Mouse (Mus musculus): ENCODE results near the gene Gm49366.
"Not testable (repeated sequence)": the region's sequence is repeated elsewhere in the genome, so short reads cannot be mapped to it uniquely, and the experiment has no call there.

The Gm49366 gene

DNA sequence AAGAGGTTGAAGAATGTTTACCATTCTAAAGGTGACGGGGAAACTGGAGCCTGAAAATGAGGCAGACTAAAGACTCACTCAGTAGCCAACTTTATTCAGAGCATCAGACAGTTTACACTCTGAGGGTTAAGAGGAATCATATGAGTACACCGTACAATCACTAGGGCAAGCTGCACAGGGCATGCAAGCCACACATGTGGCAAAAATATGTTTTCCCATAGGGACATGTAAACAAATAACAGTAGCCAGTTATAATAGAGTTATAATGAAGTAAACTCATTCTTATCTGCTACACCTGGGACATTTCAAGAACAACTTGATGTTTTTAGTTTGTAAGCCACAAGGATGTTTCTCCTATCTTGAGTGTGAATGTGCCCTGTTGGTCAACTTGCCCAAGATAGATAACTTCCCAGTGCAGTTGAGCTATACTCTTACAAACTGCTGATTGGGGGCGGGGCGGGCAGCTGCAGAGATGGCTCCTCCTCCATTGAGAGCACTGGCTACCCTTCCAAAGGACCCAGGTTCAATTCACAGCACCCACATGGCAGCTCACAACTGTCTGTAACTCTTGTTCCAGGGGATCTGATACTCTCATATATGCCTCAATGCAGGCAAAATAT lies 38.7 kb downstream of the Gm49366 start:
- in situ Hi-C loops (cut with MseI, MboI) = no loop called here

DNA sequence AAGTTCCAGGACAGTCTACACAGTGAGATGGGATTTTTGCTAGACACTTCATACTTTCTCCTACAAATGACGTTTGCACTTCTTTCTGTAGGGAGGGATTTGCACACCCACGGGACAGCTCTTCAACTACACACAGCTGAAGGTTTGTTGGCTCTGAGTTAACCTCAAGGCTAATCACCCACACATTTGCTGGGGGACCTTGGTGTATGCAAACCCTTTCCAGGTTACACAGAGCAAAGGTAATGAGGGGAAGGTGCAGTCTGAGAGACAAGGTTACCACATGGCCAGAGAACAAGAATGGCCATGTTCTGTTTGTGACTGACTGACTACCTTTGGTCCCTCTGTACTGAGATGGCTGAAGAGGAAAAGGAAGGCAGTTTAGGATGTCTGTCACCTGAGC lies 45.1 kb downstream of the Gm49366 start:
- in situ Hi-C loops (cut with MseI, MboI) = no loop called here

DNA sequence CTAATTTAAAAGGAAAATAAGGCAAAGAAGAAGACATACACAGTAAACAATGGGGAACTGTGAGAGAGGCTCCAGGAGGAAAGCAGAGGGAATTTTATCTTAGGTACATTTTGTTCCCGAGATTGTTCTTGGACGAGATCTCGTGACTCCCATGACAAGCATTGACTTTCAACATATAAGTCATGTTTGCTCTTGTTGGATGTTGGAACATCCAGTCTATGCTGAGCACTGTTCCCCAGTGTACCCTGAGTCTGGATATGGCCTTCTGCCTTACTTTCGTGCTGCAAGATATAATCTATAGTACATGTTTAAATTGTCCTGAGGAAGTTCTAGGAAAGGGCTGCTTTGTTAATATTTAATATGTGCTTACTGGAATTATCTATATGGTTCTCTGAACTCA lies 45.8 kb downstream of the Gm49366 start:
- in situ Hi-C loops (cut with MseI, MboI) = no loop called here

DNA sequence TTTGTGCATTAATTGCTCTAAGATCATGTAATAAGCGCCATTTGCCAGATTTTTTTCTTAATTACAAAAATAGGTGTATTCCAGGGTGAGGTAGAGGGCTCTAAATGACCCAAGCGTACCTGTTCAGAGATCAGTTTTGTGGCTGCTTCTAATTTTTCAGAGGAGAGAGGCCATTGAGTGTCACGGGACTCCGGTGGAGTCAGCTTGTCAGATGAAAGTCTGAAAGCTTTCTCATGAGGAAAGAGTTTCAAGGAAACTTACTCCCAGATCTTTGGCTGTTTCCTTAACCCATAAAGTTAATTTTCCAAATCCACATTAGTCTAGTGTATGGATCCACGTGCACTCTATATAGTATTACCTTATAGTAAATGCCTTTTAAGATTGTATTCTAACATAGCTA lies 55.9 kb downstream of the Gm49366 start:
- in situ Hi-C loops (cut with MseI, MboI) = not testable (repeated sequence)

DNA sequence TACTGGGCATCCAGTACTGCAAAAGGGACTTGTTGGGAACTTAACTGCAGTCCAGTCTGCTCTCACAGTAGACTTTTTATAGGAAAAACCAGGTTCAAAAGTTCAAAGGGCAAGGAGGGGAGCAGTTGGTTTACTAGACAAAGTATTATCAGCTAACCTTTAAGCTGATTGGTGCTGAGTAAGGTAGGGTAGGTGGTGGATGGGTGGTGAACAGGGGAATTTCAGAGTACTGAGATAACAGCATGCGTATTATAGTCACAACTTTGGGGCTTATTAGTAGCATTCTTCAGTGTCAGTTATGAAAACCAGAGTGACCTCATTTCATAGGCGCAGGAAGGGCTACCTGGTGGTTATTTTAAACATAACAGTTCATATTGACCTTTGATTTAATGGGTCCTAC lies 60.9 kb downstream of the Gm49366 start:
- in situ Hi-C loops (cut with MseI, MboI) = no loop called here

DNA sequence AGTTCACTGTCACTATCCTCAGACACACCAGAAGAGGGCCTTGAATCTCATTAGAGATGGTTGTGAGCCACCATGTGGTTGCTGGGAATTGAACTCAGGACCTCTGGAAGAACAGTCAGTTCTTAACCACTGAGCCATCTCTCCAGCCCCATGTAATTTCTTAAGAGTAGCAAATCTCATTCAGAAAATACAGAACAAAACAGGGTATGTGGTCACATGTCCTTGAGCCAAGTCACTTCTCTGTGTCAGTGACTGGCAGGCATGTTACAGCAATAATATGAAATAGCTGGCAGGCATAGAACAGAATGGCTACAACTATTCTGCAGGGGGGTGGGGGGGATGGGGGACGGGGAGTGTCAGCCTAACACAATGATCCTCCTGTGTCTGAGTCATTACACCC lies 61.3 kb downstream of the Gm49366 start:
- in situ Hi-C loops (cut with MseI, MboI) = no loop called here

DNA sequence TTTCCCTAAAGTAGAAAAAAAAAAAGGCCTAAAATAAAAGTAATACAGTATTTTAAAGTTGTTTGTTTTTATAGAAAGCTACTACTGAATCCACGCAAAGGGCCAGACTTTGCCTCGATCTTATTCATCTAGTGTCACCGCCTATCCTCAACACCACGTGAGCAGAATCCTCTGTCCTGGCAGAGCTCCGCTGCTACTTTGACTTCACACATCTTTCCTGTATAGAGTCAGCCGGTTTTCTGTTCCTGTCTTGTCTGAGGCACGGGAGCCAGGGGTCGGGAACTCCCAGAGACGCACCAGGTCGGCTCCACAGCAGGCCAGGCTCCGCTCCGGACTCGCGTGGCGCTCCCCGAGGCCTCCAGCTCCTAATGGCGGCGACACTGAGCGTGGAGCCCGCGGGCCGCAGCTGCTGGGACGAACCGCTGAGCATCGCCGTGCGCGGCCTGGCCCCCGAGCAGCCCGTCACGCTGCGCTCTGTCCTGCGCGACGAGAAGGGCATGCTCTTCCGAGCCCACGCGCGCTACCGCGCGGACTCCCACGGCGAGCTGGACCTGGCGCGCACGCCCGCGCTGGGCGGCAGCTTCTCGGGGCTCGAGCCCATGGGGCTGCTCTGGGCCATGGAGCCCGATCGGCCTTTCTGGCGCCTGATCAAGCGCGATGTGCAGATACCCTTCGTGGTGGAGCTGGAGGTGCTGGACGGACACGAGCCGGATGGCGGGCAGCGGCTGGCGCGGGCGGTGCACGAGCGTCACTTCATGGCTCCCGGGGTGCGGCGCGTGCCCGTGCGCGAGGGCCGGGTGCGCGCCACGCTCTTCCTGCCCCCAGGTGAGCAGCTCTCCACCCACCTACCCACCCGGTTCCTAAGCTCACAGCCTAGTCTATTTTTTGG lies 62.1 kb downstream of the Gm49366 start, which contains the start of gene Acot6:
Gene Acot6 (plus strand): TSS at position 51 of the 889 bp plus-strand sequence.
- in situ Hi-C loops (cut with MseI, MboI) = not testable (repeated sequence)

DNA sequence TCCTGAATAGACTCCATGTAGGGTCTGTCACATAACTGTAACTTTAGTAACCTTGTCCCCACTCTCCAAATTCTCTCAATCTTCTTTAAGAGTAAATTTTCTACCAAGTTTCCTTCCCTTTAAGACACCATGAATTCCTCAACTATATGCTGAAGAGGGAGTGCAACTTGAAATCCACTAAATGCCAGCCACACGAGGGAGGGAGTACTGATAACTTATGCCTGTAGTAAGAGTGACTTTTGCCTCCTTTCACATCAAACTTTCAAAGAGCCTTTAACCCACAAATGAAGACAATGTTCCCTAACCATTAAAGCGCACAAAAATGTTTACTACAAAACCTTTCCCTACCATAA lies 62.7 kb downstream of the Gm49366 start:
- in situ Hi-C loops (cut with MseI, MboI) = no loop called here

DNA sequence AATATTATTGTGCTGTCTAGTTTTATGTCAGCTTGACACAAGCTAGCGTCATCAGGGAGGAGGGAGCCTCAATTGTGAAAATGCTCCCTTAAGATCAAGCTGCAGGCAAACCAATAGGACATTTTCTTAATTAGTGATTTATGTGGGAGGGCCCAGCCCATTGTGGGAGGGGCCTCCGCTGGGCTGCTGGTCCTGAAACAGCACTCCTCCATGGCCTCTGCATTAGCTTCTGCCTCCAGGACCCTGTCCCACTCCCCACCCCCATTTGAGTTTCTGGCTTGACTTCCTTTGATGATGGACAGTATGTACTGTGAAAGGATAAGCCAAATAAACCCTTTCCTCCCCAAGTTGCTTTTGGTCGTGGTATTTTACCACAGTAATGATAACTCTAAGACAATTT lies 68.3 kb downstream of the Gm49366 start:
- in situ Hi-C loops (cut with MseI, MboI) = no loop called here

DNA sequence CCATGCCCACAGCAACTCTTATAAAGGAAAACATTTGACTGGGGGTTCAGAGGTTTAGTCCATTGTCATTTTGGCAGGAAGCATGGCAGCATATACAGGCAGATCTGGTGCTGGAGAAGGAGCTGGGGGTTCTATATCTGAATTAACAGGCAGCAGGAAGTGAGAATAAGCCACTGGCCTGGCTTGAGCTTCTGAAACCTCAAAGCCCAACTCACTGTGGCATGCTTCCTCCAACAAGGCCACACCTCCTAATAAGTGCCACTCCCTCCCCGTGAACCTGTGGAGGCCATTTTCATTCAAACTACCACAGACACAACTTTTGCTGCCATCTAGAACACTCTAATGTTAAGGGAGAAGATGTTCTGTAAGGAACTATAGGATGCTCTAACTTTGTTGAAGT lies 69.0 kb downstream of the Gm49366 start:
- in situ Hi-C loops (cut with MseI, MboI) = no loop called here
